Mouse (Mus musculus) intestine, postnatal 0 days (tissue): ENCODE measurements at regions not wholly inside any gene's neighbourhood (a gene's known extent, or its start where the extent isn't known, plus 50 kb on each side); places are given as distances from the start of the nearest gene placed in this dataset.

Experiments
- ATAC-seq: fragments of 200-750 bp; cut with Nextera tagmentation; 2 replicates; pipeline ENCODE4 v1.8.0; 2017; ENCODE audit warnings: mild to moderate bottlenecking, moderate TSS enrichment, moderate library complexity
- H3K27ac ChIP-seq: fragments of 300-500 bp; sonication (generic); 2 replicates; pipeline ENCODE4 v1.5.1; 2014; ENCODE audit warnings: mild to moderate bottlenecking, low read depth, low read length, moderate library complexity
- H3K27me3 ChIP-seq: fragments of 300-500 bp; sonication (generic); replicated peaks from 2 replicates; pipeline ENCODE4 v1.6.1; 2014; ENCODE audit warnings: low read length, mixed read lengths; ENCODE audit not compliant: control insufficient read depth, insufficient read depth
- H3K36me3 ChIP-seq: fragments of 300-500 bp; sonication (generic); 2 replicates; pipeline ENCODE4 v1.6.1; 2014; ENCODE audit warnings: mild to moderate bottlenecking, moderate library complexity; ENCODE audit not compliant: control insufficient read depth, insufficient read depth
- H3K4me1 ChIP-seq: fragments of 300-500 bp; sonication (generic); replicated peaks from 2 replicates; pipeline ENCODE4 v1.6.1; 2014; ENCODE audit warnings: antibody characterized with exemption, low read length, mixed read lengths; ENCODE audit not compliant: control insufficient read depth, insufficient read depth
- H3K4me2 ChIP-seq: fragments of 300-500 bp; sonication (generic); replicated peaks from 2 replicates; pipeline ENCODE4 v1.6.1; 2014; ENCODE audit warnings: low read depth, mild to moderate bottlenecking, moderate library complexity
- H3K4me3 ChIP-seq: fragments of 300-500 bp; sonication (generic); 2 replicates; pipeline ENCODE4 v1.5.1; 2014; ENCODE audit warnings: low read depth, low read length
- H3K9ac ChIP-seq: fragments of 300-500 bp; sonication (generic); 2 replicates; pipeline ENCODE4 v1.6.1; 2014; ENCODE audit warnings: mild to moderate bottlenecking, low read depth, low read length
- H3K9me3 ChIP-seq: fragments of 300-500 bp; sonication (generic); 2 replicates; pipeline ENCODE4 v1.6.1; 2016; ENCODE audit warnings: mixed run types; ENCODE audit not compliant: control insufficient read depth
- CTCF ChIP-seq: sonication (generic); IDR thresholded peaks from 2 replicates; pipeline ENCODE4 v1.5.1; 2016; ENCODE audit warnings: low read depth, mild to moderate bottlenecking, control low read depth, antibody characterized with exemption, moderate library complexity
- WGBS: fragments of 180-500 bp; shearing (Covaris S2); extraction: QIAGEN DNeasy Blood & Tissue Kit; methylation state at CpG from one replicate; pipeline ENCODE4 v1.1.7; 2014; 5-methylcytosine and 5-hydroxymethylcytosine counted together

GRCm38 (mm10) chr5:111823420-111823819 lies 89.7 kb downstream of the Gm26897 start:
- no peaks in the 10 kb centered on the region for H3K27me3 ChIP-seq
- no peaks in the 10 kb centered on the region for H3K4me1 ChIP-seq
- no peak overlapping the region for H3K4me2 ChIP-seq
- ATAC-seq: no peak
- TF ChIP-seq CTCF: no peak
- H3K27ac ChIP-seq: no peak overlapping the region
- H3K36me3 ChIP-seq: no peaks in the 10 kb centered on the region
- H3K9ac ChIP-seq: no peak overlapping the region
- WGBS: 35% methylated on average over 4 of the region's 4 CpGs
- no peak overlapping the region for H3K4me3 ChIP-seq
- H3K9me3 ChIP-seq: no peaks in the 10 kb centered on the region

GRCm38 (mm10) chr5:111823842-111824241 lies 90.1 kb downstream of the Gm26897 start:
- Histone ChIP-seq H3K9me3 (no peaks in the 10 kb centered on the region), H3K36me3 (no peaks in the 10 kb centered on the region), H3K27me3 (no peaks in the 10 kb centered on the region), H3K4me1 (no peaks in the 10 kb centered on the region), H3K9ac (no peak overlapping the region), H3K4me3 (no peak overlapping the region), H3K4me2 (no peak overlapping the region), H3K27ac (no peak overlapping the region)
- ATAC-seq: no peak
- 42% methylated on average over 5 of the region's 5 CpGs for WGBS
- no peak for TF ChIP-seq CTCF

GRCm38 (mm10) chr5:111824600-111825130 lies 90.9 kb downstream of the Gm26897 start:
- Histone ChIP-seq H3K27ac (no peak overlapping the region), H3K27me3 (no peaks in the 10 kb centered on the region), H3K9ac (no peak overlapping the region), H3K4me3 (no peak overlapping the region), H3K36me3 (no peaks in the 10 kb centered on the region), H3K4me1 (no peaks in the 10 kb centered on the region), H3K9me3 (no peaks in the 10 kb centered on the region), H3K4me2 (no peak overlapping the region)
- TF ChIP-seq CTCF: no peak
- WGBS: 43% methylated on average over 4 of the region's 4 CpGs
- no peak for ATAC-seq

GRCm38 (mm10) chr5:111829891-111830290 lies 96.2 kb downstream of the Gm26897 start:
- H3K9me3 ChIP-seq: no peaks in the 10 kb centered on the region
- H3K9ac ChIP-seq: no peak overlapping the region
- no peak overlapping the region for H3K4me3 ChIP-seq
- no peak overlapping the region for H3K27ac ChIP-seq
- ATAC-seq: no peak
- 86% methylated on average over 6 of the region's 6 CpGs for WGBS
- H3K4me2 ChIP-seq: no peak overlapping the region
- no peaks in the 10 kb centered on the region for H3K36me3 ChIP-seq
- H3K4me1 ChIP-seq: no peaks in the 10 kb centered on the region
- H3K27me3 ChIP-seq: no peaks in the 10 kb centered on the region
- TF ChIP-seq CTCF: no peak

GRCm38 (mm10) chr5:111835737-111836667 lies 102.3 kb downstream of the Gm26897 start:
- ATAC-seq: no peak
- 48% methylated on average over 17 of the region's 17 CpGs for WGBS
- no peak overlapping the region for H3K4me3 ChIP-seq
- no peak overlapping the region for H3K4me2 ChIP-seq
- H3K4me1 ChIP-seq: no peaks in the 10 kb centered on the region
- H3K36me3 ChIP-seq: no peaks in the 10 kb centered on the region
- no peak overlapping the region for H3K9ac ChIP-seq
- no peak for TF ChIP-seq CTCF
- no peaks in the 10 kb centered on the region for H3K9me3 ChIP-seq
- no peak overlapping the region for H3K27ac ChIP-seq
- H3K27me3 ChIP-seq: no peaks in the 10 kb centered on the region

GRCm38 (mm10) chr5:111836668-111837234 lies 103.0 kb downstream of the Gm26897 start:
- Histone ChIP-seq H3K9ac (no peak overlapping the region), H3K4me1 (no peaks in the 10 kb centered on the region), H3K9me3 (no peaks in the 10 kb centered on the region), H3K27ac (no peak overlapping the region), H3K4me2 (no peak overlapping the region), H3K27me3 (no peaks in the 10 kb centered on the region), H3K36me3 (no peaks in the 10 kb centered on the region), H3K4me3 (no peak overlapping the region)
- ATAC-seq: no peak
- no peak for TF ChIP-seq CTCF
- 55% methylated on average over 14 of the region's 14 CpGs for WGBS
